Mouse (Mus musculus) myocyte (in vitro differentiated cells): ENCODE measurements at regions not wholly inside any gene's neighbourhood (a gene's known extent, or its start where the extent isn't known, plus 50 kb on each side); places are given as distances from the start of the nearest gene placed in this dataset.

Source experiments
- H3K27me3 ChIP-seq: one replicate; pipeline ENCODE4 v1.6.1; 2011; ENCODE audit not compliant: control insufficient read depth, insufficient read depth, insufficient read length
- H3K36me3 ChIP-seq: one replicate; pipeline ENCODE4 v1.6.1; 2011; ENCODE audit not compliant: control insufficient read depth, insufficient read depth
- H3K4me2 ChIP-seq: one replicate; pipeline ENCODE4 v1.6.1; 2011; ENCODE audit warnings: low read depth, control low read depth
- H3K4me3 ChIP-seq: one replicate; pipeline ENCODE4 v1.5.1; 2011; ENCODE audit warnings: mild to moderate bottlenecking, control low read depth, moderate library complexity
- H3K79me2 ChIP-seq: one replicate; pipeline ENCODE4 v1.6.1; 2011; ENCODE audit not compliant: control insufficient read depth, insufficient read depth
- H3ac ChIP-seq: one replicate; pipeline ENCODE4 v1.6.1; 2011; ENCODE audit not compliant: control insufficient read depth, insufficient read length
- CEBPB ChIP-seq: IDR thresholded peaks from 2 replicates; pipeline ENCODE4 v1.6.1; 2011; ENCODE audit warnings: mild to moderate bottlenecking, moderate library complexity; ENCODE audit not compliant: poor library complexity, insufficient read depth, severe bottlenecking
- E2F4 ChIP-seq: IDR thresholded peaks from one replicate; pipeline ENCODE4 v1.6.1; 2011; ENCODE audit warnings: mild to moderate bottlenecking, control low read depth, moderate library complexity; ENCODE audit not compliant: insufficient read depth
- MAX ChIP-seq: IDR thresholded peaks from one replicate; pipeline ENCODE4 v1.6.1; 2011; ENCODE audit warnings: low read depth, mild to moderate bottlenecking, control low read depth
- MYOD1 ChIP-seq, 3 experiments: IDR thresholded peaks; one replicate each; pipeline ENCODE4 v1.6.1; 2011; ENCODE audit warnings: control low read depth in 2 of 3, low read depth in 2 of 3, mild to moderate bottlenecking in 2 of 3, moderate library complexity in 1 of 3; ENCODE audit not compliant: insufficient read length in 2 of 3, control insufficient read depth in 1 of 3
- MYOG ChIP-seq, 3 experiments: IDR thresholded peaks; one replicate each; pipeline ENCODE4 v1.6.1; 2011; ENCODE audit warnings: control low read depth in 2 of 3, low read depth in 2 of 3, mild to moderate bottlenecking in 2 of 3; ENCODE audit not compliant: insufficient read length in 2 of 3, control insufficient read depth in 1 of 3, insufficient read depth in 1 of 3
- POLR2A ChIP-seq: IDR thresholded peaks from one replicate; pipeline ENCODE4 v1.6.1; 2011; ENCODE audit warnings: low read depth, mild to moderate bottlenecking, control low read depth, moderate library complexity; ENCODE audit not compliant: insufficient read length
- POLR2AphosphoS2 ChIP-seq: IDR thresholded peaks from one replicate; pipeline ENCODE4 v1.6.1; 2011; ENCODE audit warnings: low read depth, control low read depth; ENCODE audit not compliant: insufficient read length
- REST ChIP-seq: IDR thresholded peaks from one replicate; pipeline ENCODE4 v1.6.1; 2011; ENCODE audit warnings: mild to moderate bottlenecking, control low read depth, moderate library complexity; ENCODE audit not compliant: insufficient read depth, insufficient read length
- SRF ChIP-seq: IDR thresholded peaks from one replicate; pipeline ENCODE4 v1.6.1; 2011; ENCODE audit warnings: low read depth; ENCODE audit not compliant: control insufficient read depth, insufficient read length
- TCF12 ChIP-seq: IDR thresholded peaks from one replicate; pipeline ENCODE4 v1.6.1; 2011; ENCODE audit warnings: mild to moderate bottlenecking, control low read depth; ENCODE audit not compliant: poor library complexity, insufficient read depth, severe bottlenecking
- TCF3 ChIP-seq: IDR thresholded peaks from one replicate; pipeline ENCODE4 v1.6.1; 2011; ENCODE audit warnings: low read depth, control low read depth; ENCODE audit not compliant: insufficient read length
- USF1 ChIP-seq: IDR thresholded peaks from one replicate; pipeline ENCODE4 v1.6.1; 2011; ENCODE audit warnings: low read depth, mild to moderate bottlenecking, control low read depth, moderate library complexity

DNA sequence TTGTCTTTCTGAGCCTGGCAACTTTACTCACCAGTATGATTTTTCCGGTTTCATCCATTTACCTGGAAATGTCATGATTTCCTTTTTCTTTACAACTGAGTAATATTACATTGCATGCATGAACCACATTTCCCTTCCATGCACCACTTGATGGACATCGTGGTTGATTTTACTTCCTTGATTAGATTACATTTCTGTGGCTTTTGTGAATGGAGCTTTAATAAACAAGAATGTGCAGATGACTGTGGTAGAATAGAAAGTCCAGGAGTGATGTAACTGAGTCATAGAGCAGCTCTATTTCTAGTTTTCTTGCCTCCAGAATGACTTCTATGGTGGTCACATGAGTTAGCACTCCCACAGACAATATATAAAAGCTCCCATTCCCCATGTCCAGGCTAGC is 75.2 kb downstream of the Chst2 start:
- Histone ChIP-seq H3K79me2 (no peaks in the 10 kb centered on the region), H3K4me3 (no peak overlapping the region), H3K27me3 (no peaks in the 10 kb centered on the region), H3K36me3 (no peaks in the 10 kb centered on the region), H3K4me2 (no peak overlapping the region), H3ac (no peak overlapping the region)
- TF ChIP-seq SRF (no peak), MYOG (IDR thresholded peaks at IDR 0.05; ENCODE audit: control insufficient read depth in 1 of 3, insufficient read depth in 1 of 3, insufficient read length in 2 of 3, low read depth in 2 of 3) (no peak), POLR2A (no peak), POLR2AphosphoS2 (no peak), TCF3 (no peak), MYOD1 (IDR thresholded peaks at IDR 0.05; ENCODE audit: control insufficient read depth in 1 of 3, insufficient read length in 2 of 3, low read depth in 2 of 3) (no peak), E2F4 (no peak), CEBPB (no peak), REST (no peak), USF1 (no peak), TCF12 (no peak), MAX (no peak)

DNA sequence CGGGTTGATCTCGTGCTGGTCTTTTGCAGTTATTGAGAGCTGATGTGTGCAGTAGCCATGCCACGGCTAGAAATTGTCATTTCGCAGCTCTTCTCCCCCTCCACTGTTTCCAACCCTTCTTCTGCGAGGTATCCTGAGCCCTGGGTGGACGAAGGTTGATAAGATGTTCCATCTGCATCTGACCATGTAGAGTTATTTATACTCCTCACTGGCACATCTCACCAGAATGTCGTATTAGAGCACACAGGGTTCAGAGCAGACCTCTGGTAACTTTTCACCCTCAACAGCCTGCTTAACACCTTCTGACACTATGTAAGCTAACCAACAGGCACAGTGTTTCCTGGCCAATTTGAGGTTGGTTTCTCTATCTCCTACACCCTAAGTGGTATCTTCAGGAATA is 76.4 kb downstream of the Chst2 start:
- no peaks in the 10 kb centered on the region for H3K27me3 ChIP-seq
- TF ChIP-seq MYOD1 (IDR thresholded peaks at IDR 0.05; ENCODE audit: control insufficient read depth in 1 of 3, insufficient read length in 2 of 3, low read depth in 2 of 3): no peak
- TF ChIP-seq TCF3: no peak
- TF ChIP-seq E2F4: no peak
- TF ChIP-seq MAX: no peak
- TF ChIP-seq POLR2AphosphoS2: no peak
- no peak for TF ChIP-seq MYOG (IDR thresholded peaks at IDR 0.05; ENCODE audit: control insufficient read depth in 1 of 3, insufficient read depth in 1 of 3, insufficient read length in 2 of 3, low read depth in 2 of 3)
- TF ChIP-seq REST: no peak
- no peak for TF ChIP-seq SRF
- TF ChIP-seq POLR2A: no peak
- TF ChIP-seq CEBPB: no peak
- TF ChIP-seq TCF12: no peak
- no peak for TF ChIP-seq USF1

DNA sequence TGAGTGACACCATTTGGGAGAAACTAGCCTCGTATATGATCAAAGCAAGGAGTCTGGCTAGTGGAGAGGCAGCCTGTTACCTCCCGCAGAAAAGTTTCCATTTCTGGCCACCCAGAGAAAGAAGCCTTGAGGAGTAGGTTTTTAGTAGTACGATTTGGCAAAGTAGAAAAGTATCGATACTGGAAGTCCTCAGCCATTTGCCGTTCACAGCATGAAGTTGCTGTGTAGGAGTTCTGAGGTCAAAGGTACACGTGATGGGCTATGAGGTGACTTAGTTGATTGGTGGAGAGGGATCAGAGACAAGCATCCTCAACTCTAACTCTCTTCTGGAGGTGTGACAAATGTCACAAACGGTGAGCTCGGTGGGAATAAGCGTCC is 77.5 kb downstream of the Chst2 start:
- no peak overlapping the region for H3K4me2 ChIP-seq
- TF ChIP-seq MYOG (IDR thresholded peaks at IDR 0.05; ENCODE audit: control insufficient read depth in 1 of 3, insufficient read depth in 1 of 3, insufficient read length in 2 of 3, low read depth in 2 of 3) (no peak), POLR2A (no peak), E2F4 (no peak), POLR2AphosphoS2 (no peak), SRF (no peak), TCF3 (no peak), MAX (no peak), CEBPB (no peak), TCF12 (no peak), REST (no peak), USF1 (no peak), MYOD1 (IDR thresholded peaks at IDR 0.05; ENCODE audit: control insufficient read depth in 1 of 3, insufficient read length in 2 of 3, low read depth in 2 of 3) (no peak)
- H3ac ChIP-seq: no peak overlapping the region
- H3K27me3 ChIP-seq: no peaks in the 10 kb centered on the region
- H3K36me3 ChIP-seq: no peaks in the 10 kb centered on the region
- no peaks in the 10 kb centered on the region for H3K79me2 ChIP-seq
- no peak overlapping the region for H3K4me3 ChIP-seq

More for the DNA sequence above, 76.4 kb downstream of the Chst2 start:
- no peaks in the 10 kb centered on the region for H3K36me3 ChIP-seq
- no peak overlapping the region for H3K4me2 ChIP-seq
- H3ac ChIP-seq: no peak overlapping the region
- no peaks in the 10 kb centered on the region for H3K79me2 ChIP-seq
- H3K4me3 ChIP-seq: no peak overlapping the region

DNA sequence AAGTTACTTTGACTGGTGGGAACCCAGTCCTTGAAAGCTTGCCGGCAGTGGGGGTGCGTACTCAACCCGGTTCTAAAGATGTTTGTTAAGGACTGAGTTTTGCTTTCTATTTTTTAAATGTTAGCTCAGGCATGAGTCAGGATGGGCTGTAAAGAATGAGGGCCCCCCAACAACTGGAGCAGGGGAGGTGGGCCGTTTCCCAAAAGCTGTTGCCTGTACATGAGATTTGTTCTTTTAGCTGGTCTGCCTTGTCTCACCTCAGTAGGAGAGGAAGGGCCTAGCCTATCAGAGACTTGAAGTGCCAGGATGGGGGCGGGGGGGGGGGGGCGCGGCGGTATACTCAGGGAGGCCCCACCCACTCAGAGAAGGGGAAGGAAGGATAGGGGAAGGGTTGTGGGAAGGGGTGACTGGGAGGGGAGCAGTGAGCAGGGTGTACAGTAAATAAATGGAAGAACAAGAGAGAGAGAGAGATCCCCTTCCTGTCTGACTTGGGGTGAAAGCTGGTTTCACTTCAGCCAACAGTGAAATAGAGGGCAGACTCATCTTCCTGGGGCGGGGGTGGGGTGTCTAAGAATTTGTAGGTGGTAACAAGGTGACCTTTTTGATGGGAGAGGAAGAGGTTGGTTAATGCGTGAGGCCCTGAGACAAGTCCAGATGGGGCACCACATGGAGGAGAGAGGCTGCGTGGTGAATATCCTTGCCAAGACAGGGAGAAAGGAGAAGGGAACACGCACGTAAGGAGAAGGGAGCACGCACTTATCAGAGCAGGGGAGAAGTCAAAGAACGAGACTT is 78.1 kb downstream of the Chst2 start:
- Histone ChIP-seq H3K36me3 (no peaks in the 10 kb centered on the region), H3K27me3 (no peaks in the 10 kb centered on the region), H3ac (no peak overlapping the region), H3K4me3 (no peak overlapping the region), H3K4me2 (no peak overlapping the region), H3K79me2 (no peaks in the 10 kb centered on the region)
- no peak for TF ChIP-seq MYOG (IDR thresholded peaks at IDR 0.05; ENCODE audit: control insufficient read depth in 1 of 3, insufficient read depth in 1 of 3, insufficient read length in 2 of 3, low read depth in 2 of 3)
- TF ChIP-seq POLR2A: no peak
- no peak for TF ChIP-seq CEBPB
- no peak for TF ChIP-seq TCF12
- TF ChIP-seq REST: no peak
- TF ChIP-seq MYOD1 (IDR thresholded peaks at IDR 0.05; ENCODE audit: control insufficient read depth in 1 of 3, insufficient read length in 2 of 3, low read depth in 2 of 3): no peak
- TF ChIP-seq POLR2AphosphoS2: no peak
- no peak for TF ChIP-seq MAX
- TF ChIP-seq E2F4: no peak
- TF ChIP-seq SRF: no peak
- no peak for TF ChIP-seq USF1
- no peak for TF ChIP-seq TCF3
